Mouse (Mus musculus): ENCODE measurements around the gene Vmn1r204.
"Not testable (repeated sequence)": the region's sequence is repeated elsewhere in the genome, so short reads cannot be mapped to it uniquely, and the experiment has no call there.

Vmn1r204 gene

DNA sequence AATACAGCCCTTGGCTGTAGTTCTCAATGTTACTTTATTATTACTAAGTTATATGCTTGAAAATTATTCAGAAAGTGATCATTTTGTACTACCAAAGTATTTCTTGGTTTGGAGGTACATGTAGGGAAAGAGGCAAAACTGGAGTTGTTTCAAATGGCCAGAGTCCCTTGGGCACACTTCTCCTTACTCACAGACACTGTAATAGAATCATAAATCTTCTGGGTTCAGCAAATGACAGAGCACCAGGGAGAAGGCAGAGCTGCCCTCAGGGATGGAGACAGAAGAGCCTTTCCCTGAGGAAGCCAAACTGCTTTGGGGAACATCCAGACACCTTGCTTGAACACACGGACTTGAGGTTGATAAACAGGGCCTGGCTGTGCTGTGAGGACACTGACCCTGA lies at the start of gene Vmn1r204:
Vmn1r204 (plus strand) TSS at position 301 of the 400 bp plus-strand sequence.
- not testable (repeated sequence) for DNase-seq (ENCODE audit: low read depth)

DNA sequence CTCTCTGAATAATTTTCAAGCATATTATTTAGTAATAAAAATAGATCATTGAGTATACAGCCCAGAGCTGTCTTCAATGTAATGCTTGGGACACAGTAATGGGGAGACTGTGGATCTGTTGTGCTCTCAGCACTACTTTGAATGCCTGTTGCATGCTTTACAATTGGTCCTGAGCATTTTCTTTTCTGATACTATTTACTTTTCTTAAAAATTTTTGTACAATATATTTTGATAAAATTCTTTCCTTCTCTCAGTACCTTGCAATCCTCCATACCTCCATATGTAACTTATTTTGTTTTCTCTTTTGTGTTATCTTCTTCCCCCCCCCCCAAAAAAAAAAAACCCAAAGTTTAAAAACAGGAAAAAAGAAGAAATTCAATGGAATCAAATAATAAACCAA lies 47.7 kb upstream of the Vmn1r204 start, which contains the start of gene Vmn1r202:
Vmn1r202 (minus strand) TSS at position 101 of the 400 bp plus-strand sequence.
- DNase-seq (ENCODE audit: low read depth) = no peak

DNA sequence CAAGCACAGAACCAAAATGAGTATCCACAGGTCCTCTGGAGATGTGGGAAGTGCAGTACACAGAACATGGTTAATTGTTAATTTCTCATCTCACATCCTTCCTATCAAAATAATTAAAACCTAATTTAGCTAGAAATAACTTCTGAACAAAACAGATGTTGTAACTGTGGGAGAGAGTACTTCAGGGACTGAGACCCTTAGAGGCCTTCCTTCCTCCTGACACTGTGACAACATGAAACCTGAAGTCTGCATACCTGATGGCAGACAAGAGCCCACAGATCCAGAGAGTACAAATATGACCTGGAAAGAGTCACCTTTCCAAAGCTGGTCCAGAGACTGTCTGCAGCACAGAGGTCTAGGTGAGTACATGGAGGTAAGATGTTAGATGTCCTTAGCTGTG lies 35.2 kb upstream of the Vmn1r204 start, which contains the start of gene Vmn1r203:
Vmn1r203 (plus strand) TSS at position 301 of the 400 bp plus-strand sequence.
- no peak for DNase-seq (ENCODE audit: low read depth)

DNA sequence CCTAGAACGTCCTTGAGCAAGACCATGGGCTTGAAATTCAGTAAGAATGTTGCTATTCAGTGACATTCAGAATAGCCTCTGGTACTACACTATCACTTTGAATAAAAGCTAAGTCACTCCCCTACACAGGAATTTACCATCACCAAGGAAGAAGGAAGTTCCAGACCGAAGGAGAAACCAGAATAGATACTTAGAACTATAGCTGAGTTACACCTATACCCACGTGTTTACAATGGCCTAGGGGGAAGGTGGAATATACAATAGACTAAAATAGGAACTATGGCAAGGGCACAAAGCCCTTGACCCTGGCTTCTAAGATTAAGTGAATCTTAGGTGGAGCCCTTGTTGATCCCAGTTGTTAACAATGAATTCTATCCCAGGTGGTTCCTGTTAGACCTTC lies 21.9 kb downstream of the Vmn1r204 start:
- DNase-seq (ENCODE audit: low read depth) = not testable (repeated sequence)

DNA sequence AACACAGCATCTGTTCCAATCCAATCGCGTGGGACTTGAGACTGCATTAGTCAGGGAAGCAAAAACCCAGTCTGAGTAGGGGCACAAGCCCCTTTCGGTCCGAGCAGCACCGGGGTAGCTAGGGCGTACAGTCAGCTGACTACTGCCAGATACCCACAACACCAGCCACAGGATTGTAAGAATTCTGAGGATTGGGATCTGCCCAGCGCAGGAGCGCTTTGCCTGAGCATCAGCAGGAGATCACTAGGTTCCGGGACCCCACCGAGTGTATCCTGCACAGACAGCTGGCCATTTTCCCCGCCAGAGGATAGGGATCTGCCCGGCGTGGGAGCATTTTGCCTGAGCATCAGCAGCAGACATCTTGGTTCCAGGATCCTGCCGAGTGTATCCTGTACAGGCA lies 30.3 kb downstream of the Vmn1r204 start:
- not testable (repeated sequence) for DNase-seq (ENCODE audit: low read depth)

DNA sequence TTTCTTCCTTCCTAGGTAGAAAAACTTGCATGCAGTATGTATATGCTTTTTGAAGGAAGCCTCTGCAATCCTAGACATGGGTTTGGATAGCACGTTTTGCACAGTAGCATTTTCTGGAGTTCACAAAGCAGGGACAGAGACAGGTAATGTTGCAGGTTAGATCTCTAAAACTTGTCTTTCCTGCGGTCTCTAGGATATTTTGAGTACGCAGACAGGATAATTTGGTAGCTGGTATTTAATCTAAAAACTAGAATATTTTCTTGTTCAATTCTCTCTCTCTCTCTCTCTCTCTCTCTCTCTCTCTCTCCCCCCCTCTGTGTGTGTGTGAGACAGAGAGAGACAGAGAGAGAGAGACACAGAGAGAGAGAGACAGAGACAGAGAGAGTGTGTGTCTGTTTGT lies 39.9 kb downstream of the Vmn1r204 start, which contains the start of gene Vmn1r205:
Vmn1r205 (minus strand) TSS at position 101 of the 400 bp plus-strand sequence.
- DNase-seq (ENCODE audit: low read depth) = no peak
